Mouse (Mus musculus) layer of hippocampus, adult 2 months (tissue): ENCODE data around the gene Snapin. TPM values are rescaled to one million over a fixed set of nuclear protein-coding genes. Genes with fewer than 3 reads are reported as not detected.
A peak's percentile ranks its signal among the peaks of the same experiment; 100 is the strongest.

Source experiments
- DNase-seq, 2 experiments: peaks; one replicate each; pipeline ENCODE4 v3.0.0; 2022; ENCODE audit warnings: low spot score in 2 of 2
- H3K27ac ChIP-seq: fragments of 200-600 bp; 2 replicates; pipeline ENCODE4 v1.8.1; 2022
- H3K4me3 ChIP-seq: fragments of 200-600 bp; 2 replicates; pipeline ENCODE4 v1.8.1; 2022; ENCODE audit warnings: mild to moderate bottlenecking
- CTCF ChIP-seq: fragments of 200-600 bp; conservative IDR thresholded peaks from 2 replicates; pipeline ENCODE4 v1.8.1; 2022; ENCODE audit warnings: antibody characterized with exemption, mild to moderate bottlenecking, moderate library complexity
- total RNA-seq, 2 experiments: library from RNA; stranded (reverse); gene quantifications; 2 replicates each; pipeline ENCODE4 v1.2.3; 2021

The Snapin gene
- total RNA-seq, 2 experiments from 2014 or later = 53.4 to 54.5 TPM

DNA sequence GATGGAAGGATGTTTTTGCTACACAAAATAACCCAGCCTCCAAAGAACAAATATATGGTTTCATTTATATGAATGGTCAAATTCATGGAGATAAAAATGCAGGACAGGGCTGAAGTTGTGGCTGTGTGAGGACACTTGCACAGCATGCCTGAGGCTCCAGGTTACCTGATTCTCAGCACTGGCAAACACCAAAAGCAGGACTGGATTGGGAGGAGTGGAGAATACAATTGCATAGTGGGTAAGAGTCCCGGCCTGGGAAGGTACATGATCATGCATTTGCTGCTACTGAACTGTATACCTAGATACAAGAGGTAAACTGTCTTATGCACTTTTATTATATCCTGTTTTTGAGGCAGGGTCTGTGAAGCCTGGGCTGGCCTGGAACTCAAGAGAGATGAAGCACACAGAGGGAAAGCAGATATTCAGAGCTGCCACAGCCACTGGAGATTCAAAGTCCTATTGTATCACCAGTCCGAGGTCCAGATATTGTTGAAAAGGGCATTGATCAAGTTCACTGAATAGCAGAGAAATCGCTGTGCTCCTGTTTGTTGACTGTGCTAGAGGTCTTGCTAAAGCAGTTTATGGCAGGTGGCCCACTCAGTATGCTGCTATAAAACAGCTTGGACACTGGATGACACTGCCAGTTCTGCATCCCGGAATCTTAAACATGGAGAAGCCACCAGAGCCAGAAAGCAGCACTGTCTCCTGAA, 3.2 kb upstream of the Snapin start:
- TF ChIP-seq CTCF = no peak
- H3K4me3 ChIP-seq = no peak overlapping the region
- DNase-seq = no peak
- H3K27ac ChIP-seq = no peak overlapping the region

DNA sequence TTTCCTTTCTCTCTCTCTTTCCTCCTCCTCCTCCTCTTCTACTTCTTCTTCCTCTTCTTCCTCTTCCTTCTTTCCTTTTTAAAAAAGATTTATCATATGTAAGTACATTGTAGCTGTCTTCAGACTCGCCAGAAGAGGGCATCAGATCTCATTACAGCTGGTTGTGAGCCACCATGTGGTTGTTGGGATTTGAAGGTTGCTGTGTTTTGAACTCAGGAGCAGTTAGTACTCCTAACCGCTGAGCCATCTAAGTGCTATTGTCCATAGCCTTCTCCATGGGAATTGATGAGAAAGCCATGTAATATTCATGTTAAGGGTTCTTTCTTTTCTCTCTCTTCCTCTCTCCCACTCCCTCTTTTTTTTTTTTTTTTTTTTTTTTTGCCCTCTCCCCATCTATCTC, 517 bp upstream of the Snapin start:
- 0 out of 2 replicates have a peak overlapping the region, but pooled peaks have one; percentile 97 for H3K27ac ChIP-seq
- no peak overlapping the region for H3K4me3 ChIP-seq
- TF ChIP-seq CTCF = peak; percentile 51
- DNase-seq = peak in 1 of 2 experiments; percentile 43

DNA sequence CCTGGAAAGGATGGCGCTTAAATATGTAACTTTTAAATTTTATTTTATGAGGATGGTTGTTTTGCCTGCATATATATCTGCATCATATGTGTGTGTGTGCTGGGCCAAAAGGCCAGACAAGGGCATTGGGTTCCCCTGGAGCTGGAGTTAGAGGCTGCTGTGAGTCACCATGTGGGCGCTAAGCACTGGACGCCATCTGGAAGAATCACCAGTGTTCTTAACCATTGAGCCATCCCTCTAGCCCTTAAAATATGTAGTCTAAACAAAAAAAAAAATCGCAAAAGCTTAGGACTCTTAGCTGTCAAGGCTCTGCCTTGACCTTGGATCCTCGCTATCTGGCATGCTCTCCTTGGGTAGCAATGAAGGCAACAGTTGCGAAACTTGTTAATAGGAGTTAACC, 2.3 kb downstream of the Snapin start:
- no peak for TF ChIP-seq CTCF
- Histone ChIP-seq H3K4me3 (no peak overlapping the region), H3K27ac (no peak overlapping the region)
- no peak for DNase-seq

DNA sequence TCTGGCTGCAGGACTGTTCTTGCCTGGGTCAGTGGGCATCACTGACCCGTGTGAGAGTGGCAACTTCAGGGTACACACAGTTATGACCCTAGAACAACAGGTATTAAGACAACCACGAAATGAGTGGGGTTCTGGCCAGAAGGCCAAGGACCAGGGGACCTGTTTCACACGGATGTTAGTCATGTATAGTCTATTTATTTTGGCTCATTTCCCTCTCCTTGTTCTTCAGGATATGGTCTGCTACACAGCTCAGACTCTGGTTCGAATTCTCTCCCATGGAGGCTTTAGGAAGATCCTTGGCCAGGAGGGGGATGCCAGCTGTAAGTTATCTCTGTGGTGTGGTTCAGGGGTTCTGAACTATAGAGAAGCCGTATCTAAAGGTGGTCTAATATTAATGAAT, 3.8 kb downstream of the Snapin start:
- DNase-seq = no peak
- TF ChIP-seq CTCF = no peak
- Histone ChIP-seq H3K27ac (no peak overlapping the region), H3K4me3 (no peak overlapping the region)

DNA sequence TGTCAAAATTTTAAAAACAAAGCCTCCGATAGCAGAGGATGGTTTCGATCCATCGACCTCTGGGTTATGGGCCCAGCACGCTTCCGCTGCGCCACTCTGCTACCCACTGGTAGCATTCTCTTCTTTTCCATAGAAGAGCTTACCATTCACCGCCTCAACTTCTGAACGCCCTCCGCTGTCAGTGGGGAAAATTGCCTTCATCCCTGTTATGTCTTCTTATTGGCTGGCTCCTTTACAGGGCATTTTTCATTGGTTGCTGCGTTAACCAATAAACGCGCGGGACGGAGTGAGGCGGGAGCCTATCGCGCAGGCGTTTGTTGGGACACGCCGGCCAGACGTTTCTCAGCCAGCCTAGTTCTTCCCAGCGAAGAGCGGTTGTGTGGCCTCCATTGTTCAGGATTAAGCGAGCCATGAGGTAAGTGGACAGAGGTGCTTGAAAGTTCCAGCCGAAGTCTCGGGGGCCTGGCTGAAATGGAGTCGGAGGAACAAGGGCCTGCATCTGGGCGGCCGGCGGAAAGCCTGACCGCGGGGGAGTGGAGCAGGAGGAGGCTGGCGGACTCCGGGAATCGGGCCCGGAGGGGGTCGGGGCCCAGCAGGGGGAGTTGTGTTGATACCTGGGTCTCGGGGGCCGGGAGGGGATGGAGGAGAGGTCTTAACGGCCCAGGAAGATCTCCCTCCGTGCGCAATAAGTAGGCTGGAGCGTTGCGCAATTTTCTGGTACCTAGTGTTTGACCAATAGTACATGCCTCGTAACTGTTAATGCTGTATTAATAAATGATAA, 14.8 kb downstream of the Snapin start, which contains the start of gene Ilf2:
Gene Ilf2 (plus strand): TSS at position 296 of the 781 bp plus-strand sequence.
- Histone ChIP-seq H3K4me3 (peak within 1 kb of the TSS; percentile 83), H3K27ac (peak within 1 kb of the TSS; percentile 92)
- DNase-seq = peak; percentile 92 to 97
- peak; percentile 71 for TF ChIP-seq CTCF

DNA sequence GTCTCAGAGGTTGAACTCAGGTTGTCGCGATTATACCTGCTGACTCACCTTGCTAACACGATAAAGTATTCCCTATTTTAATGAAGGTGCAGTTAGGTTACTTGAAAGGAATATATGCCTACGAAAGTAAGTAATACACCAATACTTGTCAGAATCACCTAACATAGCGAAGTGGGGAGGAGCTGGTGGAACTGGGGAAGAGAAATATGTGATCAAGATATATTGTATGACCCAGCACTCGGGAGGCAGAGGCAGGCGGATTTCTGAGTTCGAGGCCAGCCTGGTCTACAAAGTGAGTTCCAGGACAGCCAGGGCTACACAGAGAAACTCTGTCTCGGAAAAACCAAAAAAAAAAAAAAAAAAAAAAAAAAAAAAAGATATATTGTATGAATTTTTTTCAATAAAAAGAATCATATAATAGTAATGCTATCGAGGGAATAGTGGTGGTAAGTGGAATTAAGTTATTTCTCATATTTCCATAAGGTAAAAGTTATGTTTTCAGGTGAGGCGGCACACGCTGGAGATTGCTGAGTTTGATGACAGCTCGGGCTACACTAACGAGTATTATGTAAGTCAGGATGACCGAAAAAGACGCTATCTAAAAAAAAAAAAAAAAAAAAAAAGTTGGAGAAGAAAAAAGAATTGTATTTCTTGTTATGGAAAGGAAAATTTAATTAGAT, 15.5 kb downstream of the Snapin start:
- 0 out of 2 replicates have a peak overlapping the region, but pooled peaks have one; percentile 24 for H3K27ac ChIP-seq
- no peak for TF ChIP-seq CTCF
- H3K4me3 ChIP-seq = peak overlapping the region; percentile 56
- DNase-seq = no peak

DNA sequence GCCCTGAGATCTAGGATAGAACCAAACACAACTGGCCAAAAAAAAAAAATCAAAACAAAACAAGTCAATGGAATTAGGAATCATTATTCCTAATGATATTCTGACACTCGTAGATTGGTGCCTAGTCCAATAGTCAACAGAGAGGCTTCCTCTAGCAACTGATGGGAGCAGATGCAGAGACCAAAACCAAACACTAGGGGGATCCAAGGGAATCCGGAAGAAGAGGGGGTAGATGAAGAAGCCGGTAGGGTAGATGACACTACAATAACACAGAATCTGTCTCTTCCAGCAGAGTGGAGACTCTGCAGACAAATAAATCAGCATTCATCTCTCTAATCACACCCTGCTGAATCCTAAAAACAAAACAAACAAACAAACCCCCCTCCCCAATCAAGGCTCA, 18.6 kb downstream of the Snapin start:
- peak in 1 of 2 experiments; percentile 59 for DNase-seq
- TF ChIP-seq CTCF = peak; percentile 81
- Histone ChIP-seq H3K27ac (no peak overlapping the region), H3K4me3 (no peak overlapping the region)

DNA sequence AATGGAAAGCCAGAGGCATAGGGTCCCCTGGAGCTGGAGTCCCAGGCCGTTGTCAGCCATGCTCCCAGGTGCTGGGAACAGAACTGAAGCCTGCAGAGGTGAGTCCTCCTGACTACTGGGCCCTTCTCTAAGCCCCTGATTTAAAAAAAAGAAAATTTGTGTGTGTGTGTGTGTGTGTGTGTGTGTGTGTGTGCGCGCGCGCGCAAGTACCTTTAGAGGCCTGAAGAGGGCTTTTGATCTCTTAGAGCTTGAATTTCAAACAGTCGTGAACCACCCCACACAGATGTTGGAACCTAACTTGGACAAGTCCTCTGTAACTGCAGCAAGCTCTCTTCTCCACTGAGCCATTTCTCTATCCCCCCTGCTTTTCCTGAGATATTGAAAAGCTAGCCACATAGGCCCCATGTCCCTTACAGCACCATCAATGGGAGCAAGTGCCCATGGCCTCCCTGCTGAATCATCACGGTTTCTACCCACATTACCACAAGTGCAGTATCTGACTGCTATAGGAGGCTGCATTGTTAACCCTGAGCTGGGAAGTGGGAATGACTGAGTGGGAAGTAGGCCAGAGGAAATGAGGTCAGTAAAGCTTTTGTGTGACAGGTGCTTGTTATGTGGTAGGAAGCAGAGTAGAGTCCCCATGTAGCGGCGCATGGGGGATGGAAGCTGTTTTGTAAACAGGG, 23.1 kb downstream of the Snapin start:
- Histone ChIP-seq H3K4me3 (no peak overlapping the region), H3K27ac (no peak overlapping the region)
- no peak for DNase-seq
- TF ChIP-seq CTCF = no peak

DNA sequence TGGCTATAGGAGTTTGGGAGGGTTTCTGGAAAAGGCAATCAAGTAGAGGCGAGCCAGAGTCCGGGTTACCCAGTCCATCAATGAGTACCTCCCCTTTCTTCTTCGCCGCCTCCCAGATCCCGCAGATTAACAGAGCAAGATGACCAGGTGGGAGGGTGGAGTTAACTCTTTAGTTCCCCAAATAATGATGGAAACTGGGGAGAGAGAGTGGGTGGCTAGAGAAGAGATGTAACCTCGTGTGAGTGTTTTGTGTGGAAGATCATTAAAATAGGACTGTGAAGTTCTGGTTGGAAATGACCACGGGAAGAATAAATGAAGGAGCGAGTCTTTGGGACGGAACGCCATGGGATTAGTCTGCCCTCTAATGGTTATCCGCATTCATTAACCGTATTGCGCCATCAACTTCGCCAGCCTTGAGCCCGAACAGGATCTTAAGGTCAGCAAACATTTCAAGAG, 24.5 kb downstream of the Snapin start:
- no peak overlapping the region for H3K27ac ChIP-seq
- H3K4me3 ChIP-seq = peak overlapping the region; percentile 61
- peak; percentile 92 for TF ChIP-seq CTCF
- peak; percentile 56 to 63 for DNase-seq

DNA sequence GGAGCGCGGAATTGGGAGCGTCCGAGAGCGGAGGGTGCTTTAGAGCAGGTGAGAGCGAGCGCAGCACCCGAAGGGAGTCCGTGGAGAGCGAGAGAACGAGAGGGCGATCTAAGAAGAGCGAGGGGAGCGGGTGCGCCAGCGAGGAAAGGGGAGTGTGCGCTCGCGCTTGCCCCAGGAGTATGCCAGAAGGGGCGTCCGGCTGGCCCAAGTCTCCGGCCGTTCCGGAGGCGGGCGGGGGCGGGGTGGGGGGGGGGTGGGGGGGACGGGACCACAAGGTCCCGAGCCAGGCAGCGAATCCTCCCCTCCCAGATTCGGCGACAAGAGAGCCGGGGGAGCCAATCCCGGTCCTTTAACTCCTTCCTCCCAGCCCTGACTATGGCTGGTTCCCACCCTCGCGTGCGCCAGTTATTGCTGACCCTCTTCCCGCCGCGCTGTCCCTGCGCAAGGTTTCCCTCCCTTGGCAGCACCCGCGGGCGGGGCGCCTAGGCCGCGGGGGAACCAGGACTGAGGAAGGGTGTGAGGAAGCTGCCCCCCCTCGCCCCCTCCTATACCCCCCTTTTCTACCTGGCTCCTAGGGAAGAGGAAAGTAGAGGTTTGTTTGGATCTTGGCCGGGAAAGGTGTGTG, 25.0 kb downstream of the Snapin start, which contains the start of gene Npr1:
Gene Npr1 (minus strand): TSS at position 181 of the 625 bp plus-strand sequence.
- H3K4me3 ChIP-seq = peak within 1 kb of the TSS; percentile 61
- no peak for DNase-seq
- TF ChIP-seq CTCF = no peak

DNA sequence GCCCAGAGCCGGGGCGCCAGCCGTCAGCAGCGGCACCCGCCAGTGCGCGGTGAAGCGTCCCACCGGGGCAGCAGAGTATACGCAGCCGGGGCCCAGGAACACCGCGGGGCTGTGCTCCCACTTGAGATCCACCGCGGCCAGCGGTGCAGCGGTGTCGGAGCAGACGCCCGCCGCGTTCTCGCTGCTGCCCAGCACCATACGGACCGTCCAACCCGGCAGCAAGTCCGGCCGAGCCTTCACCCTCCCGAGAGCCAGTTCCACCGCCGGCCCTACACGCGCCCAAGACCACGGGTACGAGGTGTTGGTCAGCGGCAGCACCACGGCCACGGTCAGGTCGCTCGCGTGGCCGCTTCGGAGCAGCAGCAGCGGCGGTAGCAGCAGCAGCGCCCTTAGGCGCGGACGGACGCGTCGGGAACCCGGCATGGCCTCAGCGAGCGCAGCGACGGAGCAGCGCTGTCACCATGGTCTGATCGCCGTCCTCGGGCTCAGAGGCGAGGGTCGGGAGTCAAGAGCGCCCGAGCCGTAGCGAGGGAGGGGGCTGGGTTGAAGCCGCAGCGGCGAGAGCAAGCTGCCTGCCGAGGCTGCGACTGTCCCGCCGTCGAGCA, 25.6 kb downstream of the Snapin start:
- peak overlapping the region; percentile 61 for H3K4me3 ChIP-seq
- no peak for DNase-seq
- no peak for TF ChIP-seq CTCF
- no peak overlapping the region for H3K27ac ChIP-seq

More for the DNA sequence above, 25.0 kb downstream of the Snapin start, which contains the start of gene Npr1:
- peak within 1 kb of the TSS; percentile 23; the same call in 1 of the 2 replicates for H3K27ac ChIP-seq
